Mouse (Mus musculus) frontal cortex, postnatal 25 days (tissue): Measurements from ENCODE around the gene Pip5k1b.

Experiments used
- DNase-seq, 2 experiments: peaks; one replicate each; pipeline ENCODE4 v3.0.0; 2022; ENCODE audit warnings: low spot score in 2 of 2

The Pip5k1b gene

GRCm38 (mm10) chr19:24518384-24518783, 37.3 kb downstream of the Pip5k1b start:
- no peak for DNase-seq

DNA sequence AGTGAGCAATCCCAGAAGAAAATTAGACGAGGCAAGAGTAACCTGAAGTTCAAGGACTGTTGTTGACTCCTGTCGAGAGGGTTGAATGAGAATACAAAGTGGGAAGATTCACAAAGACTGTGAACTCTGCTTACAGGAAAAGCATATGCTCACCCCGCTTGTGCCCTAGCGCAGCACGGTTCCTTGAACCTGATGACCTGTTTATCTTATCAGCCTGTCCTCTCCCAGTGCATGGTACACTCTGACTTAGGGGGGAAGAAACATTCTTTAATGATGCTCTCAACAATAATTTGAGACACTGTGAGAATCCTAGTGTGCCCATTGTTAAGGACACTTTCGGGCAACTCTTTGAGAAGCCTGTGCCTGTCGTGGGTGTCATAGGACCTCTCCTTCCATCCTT, 38.6 kb downstream of the Pip5k1b start:
- DNase-seq: no peak

GRCm38 (mm10) chr19:24515941-24516340, 39.7 kb downstream of the Pip5k1b start:
- no peak for DNase-seq

- no peak for DNase-seq
Measured at GRCm38 (mm10) chr19:24514661-24515642, 40.7 kb downstream of the Pip5k1b start.

- DNase-seq: no peak
Measured at GRCm38 (mm10) chr19:24513105-24513843, 42.4 kb downstream of the Pip5k1b start.

- DNase-seq: no peak
Measured at GRCm38 (mm10) chr19:24511939-24512338, 43.7 kb downstream of the Pip5k1b start.

DNA sequence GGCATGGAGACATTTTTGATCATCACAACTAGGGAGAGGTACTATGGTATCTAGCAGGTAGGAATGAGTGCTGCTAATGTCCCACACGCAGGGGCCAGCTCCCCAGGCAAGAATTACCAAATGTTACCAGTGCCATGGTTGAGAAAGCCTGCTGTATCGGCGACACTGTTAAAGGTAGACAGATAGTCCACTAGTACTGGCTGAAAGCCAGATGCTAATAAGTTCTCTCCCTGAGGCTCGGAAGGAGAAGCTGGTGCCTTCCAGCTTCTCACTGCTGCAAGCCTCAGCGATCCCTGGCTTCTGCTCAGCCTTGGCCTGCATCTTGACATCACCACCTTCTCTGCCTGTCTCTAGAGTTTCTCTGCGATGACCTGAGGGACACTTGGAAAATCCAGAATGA, 46.3 kb downstream of the Pip5k1b start:
- DNase-seq: no peak

DNA sequence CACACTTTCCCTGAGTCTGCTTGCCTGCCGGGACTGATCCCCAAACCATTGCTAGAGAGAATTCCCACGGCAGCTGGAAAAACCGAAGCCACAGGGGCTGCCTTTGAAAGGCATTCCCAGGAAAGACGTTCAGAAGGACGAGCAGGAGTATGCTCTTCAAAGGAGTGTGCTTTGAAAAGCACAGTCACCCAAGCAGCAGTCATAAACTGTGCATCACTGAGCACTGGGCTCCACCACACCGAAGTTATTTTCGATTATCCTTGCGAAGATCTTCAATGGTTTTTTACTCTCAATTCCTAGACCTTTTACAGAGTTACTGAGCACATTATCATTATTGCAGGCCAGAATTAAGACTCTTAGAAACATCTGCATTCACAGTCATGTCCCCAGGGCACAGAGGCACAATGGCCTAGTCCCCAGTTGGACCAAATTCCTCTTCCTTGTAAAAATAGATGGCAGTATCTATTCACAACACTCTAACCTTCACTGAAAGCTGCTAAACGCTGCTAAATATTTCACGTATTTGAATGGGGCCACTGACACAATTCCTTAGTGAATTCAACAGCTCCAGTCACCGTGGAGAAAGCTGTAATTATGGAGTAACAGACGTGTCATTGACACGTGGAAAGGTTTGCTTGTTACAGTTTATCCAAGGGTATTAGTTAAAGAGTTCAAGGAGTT, 47.4 kb downstream of the Pip5k1b start:
- no peak for DNase-seq

- no peak for DNase-seq
Measured at GRCm38 (mm10) chr19:24502736-24503421, 52.8 kb downstream of the Pip5k1b start.

DNA sequence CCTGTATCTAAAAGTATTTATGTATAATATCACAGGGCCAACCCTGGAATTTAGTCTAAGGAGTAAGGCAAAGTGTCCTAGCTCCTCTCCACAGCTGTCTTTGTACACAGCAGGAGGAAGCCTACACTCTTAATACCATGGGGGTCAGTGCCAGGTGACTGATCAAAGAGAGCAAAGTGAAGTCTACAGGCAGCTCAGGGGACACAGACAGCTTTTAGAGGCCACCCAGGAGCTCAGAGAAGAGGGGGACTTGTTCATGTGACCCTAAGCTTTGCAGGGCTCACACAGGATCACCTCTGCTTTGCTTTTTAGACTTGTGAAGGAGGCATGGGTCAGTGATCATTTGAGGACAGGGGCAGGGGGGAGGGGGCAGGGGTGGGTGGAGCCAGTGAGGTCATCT, 54.1 kb downstream of the Pip5k1b start:
- DNase-seq: no peak

DNA sequence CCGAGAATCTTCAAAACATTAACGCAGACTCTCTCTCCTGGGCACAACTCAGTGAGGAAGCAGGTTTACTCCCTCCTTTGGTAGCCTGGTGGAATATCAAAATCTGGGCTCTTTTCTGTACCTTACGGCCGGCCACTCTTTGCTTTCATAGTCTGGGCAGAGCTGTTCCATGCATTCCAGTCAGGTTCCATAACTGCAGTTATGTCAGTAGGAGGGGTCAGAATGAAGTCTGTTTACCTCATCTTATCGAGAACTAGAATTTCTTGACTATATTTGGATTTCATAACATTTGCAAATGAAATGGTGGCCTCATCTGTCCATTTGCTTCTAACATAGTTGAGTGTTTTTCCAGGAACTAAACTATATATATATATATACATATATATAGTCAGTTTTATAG, 55.2 kb downstream of the Pip5k1b start:
- no peak for DNase-seq

DNA sequence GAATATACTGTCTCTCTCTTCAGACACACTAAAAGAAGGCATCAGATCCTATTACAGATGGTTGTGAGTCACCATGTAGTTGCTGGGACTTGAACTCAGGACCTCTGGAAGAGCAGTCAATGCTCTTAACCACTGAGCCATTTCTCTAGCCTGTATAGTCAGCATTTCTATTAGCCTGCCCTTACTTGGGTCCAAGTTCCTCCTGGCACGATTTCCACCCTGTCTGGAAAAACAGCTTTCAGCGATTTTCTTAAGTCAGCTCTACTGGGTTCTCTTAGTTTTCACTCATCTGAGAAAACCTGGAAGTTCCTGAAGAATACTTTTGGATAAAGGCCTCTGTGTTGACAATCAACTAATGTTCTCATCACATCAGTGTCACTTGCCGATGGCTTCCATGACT, 56.4 kb downstream of the Pip5k1b start:
- DNase-seq: no peak

- no peak for DNase-seq
Measured at GRCm38 (mm10) chr19:24493887-24494286, 61.8 kb downstream of the Pip5k1b start.

DNA sequence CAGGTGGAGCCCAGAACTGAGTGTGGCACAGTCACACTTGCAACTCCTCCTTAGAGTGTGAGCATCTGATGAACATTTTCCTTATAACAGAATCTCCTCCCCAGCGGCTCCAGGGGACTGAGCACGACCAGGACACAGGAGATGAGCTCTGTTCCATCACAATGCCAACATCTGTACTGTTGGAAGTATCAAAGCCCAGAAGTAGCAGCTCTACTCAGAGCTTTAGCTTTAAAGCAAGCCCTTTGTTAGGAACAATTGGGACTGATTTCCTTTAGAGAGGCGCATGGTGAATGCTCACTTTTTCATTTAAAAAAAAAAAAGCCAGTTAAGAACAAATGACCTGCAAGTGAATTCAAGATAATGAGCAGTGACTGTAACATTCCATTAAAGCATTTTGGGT, 63.8 kb downstream of the Pip5k1b start:
- no peak for DNase-seq

DNA sequence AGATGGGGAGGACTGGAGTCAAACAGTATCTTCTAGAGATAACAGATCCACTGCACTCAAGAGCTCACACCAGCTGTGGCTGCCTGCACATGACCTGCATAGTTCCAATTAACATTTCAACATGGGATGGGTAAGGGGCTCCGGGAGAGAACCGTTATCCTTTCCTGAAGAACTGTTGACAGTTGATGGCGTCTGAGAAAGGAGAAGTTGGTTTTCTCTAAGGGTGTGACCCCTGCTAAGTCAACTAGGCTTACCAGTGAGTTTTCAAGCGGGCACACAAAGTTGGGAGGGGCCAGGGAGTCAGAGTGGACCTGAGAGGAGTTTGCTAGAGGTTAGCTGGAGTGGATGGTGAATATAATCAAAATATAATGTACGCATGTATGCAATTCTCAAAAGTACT, 65.4 kb downstream of the Pip5k1b start:
- DNase-seq: no peak

DNA sequence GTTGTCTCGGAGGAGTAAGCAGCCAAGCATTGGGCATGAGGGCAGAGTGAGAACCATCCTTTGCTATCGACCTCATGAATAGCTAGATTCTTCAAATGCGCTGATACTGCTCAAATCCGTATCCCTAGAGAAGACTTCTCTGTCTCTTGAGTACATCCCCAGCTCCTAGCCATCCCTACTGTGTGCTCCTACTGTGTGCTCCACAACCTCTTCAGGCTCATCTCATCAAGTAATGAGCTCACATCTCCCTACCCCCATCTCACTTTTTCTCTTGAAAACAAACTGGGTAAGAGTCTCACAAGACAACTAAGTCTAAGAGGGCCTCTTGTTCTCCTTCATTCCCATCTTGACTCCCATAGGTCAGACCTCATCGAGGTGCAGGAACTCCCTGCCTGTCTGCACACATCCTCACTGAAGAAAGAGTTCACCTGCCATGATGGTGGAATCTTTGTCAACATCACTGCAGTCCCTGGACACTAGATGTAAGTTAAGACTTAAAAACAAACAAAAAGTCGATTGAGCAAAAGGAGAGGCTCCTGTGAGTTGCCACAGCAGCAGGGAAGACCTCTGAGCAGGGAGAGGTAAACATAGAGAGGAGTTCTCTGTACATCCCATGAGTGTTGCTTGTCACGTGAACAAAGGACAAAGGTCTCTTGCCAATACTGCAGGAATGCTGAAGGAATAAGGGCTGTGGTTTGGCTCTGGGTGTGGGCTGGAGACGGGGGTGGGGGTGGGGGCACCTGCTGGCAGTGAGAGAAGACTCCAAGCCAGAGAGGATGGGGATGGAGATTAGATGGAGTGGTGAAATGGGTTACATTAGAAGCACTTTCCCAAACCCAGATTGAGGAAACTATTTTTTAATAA, 69.0 kb downstream of the Pip5k1b start:
- no peak for DNase-seq

- no peak for DNase-seq
Measured at GRCm38 (mm10) chr19:24484612-24485194, 71.0 kb downstream of the Pip5k1b start.

DNA sequence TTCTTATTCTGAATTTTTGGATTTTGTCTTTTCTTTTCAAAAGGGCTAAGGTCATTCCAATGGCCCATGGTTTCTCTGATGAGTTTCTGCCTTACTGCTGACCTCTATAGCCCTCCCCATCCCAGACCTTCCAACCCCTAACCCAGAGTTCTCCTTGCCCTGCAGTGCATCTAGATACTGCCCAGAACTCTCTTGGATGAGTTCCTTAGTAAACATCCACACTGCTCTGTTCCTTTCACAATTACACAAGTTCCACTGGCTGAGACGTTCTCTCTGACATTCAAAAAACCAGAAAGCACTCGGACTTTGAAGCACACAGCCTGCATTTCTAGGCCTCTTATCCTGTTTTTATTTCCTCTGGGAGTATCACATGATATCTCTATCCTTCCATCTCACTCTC, 74.8 kb downstream of the Pip5k1b start:
- no peak for DNase-seq

- peak; percentile 81 to 87 for DNase-seq
Measured at GRCm38 (mm10) chr19:24476929-24477882, 78.5 kb downstream of the Pip5k1b start, which contains the start of gene Fam122a. Gene Fam122a (minus strand): TSS chr19:24477356.
